Mouse (Mus musculus): Measurements from ENCODE around the gene Met.

GRCm38 (mm10) chr6:17593971-17594370, 130.4 kb downstream of the Met start:
- TF ChIP-seq CTCF (IDR thresholded peaks at IDR 0.05) (no peak), EP300 (IDR thresholded peaks at IDR 0.05) (no peak)

All from lung, postnatal 0 days (tissue).